Mouse (Mus musculus): Measurements from ENCODE around the gene Ttc27. TPM values are rescaled to one million over a fixed set of nuclear protein-coding genes. Genes with fewer than 3 reads are reported as not detected.

Gene Ttc27
- polyA plus RNA-seq, 2 experiments, result 8.3 to 13.5 TPM

DNA sequence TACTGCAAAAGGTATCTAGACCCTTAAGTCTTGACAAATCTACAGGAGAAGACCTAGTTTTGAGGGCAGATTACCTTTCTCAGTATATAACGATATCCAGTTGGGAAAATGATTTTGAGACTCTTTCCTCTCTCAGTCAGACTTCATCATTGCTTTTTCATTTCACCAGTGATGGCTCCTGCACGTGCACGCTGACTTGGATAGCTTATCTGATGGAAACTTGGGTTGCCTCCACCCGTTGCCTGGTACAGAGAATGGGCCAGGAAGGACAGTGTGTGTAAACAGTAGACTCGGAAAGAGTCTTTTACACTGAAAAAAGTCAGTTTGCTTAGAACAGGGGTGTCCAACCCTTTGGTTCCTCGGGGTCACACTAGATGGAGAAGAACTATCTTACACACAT, 82.3 kb downstream of the Ttc27 start:
- Histone ChIP-seq H3K9me3 (ENCODE audit: control insufficient read depth, low read length) (no peaks in the 10 kb centered on the region), H3K4me2 (ENCODE audit: low read depth) (no peak overlapping the region), H3K36me3 (replicated peaks; ENCODE audit: control insufficient read depth, insufficient read depth, low read depth) (no peaks in the 10 kb centered on the region), H3K9ac (replicated peaks) (no peak overlapping the region), H3K27ac (no peak overlapping the region), H3K27me3 (ENCODE audit: control insufficient read depth, insufficient read depth, low read length) (no peaks in the 10 kb centered on the region), H3K4me1 (replicated peaks; ENCODE audit: control insufficient read depth in 2 of 2, insufficient read depth in 2 of 2, low read length in 1 of 2) (no peaks in the 10 kb centered on the region), H3K4me3 (ENCODE audit: insufficient read depth in 1 of 2, low read depth in 2 of 2, low read length in 2 of 2) (no peak overlapping the region)
- ATAC-seq (ENCODE audit: insufficient read depth) (no peak), DNase-seq (ENCODE audit: low read depth in 3 of 3, low spot score in 3 of 3) (no peak)
- TF ChIP-seq EP300 (IDR thresholded peaks at IDR 0.05; ENCODE audit: low read depth) (no peak), CTCF (IDR thresholded peaks at IDR 0.05; ENCODE audit: low read depth) (no peak)
- WGBS (ENCODE audit: insufficient replicate concordance), result 46% methylated on average over 6 of the region's 6 CpGs

DNA sequence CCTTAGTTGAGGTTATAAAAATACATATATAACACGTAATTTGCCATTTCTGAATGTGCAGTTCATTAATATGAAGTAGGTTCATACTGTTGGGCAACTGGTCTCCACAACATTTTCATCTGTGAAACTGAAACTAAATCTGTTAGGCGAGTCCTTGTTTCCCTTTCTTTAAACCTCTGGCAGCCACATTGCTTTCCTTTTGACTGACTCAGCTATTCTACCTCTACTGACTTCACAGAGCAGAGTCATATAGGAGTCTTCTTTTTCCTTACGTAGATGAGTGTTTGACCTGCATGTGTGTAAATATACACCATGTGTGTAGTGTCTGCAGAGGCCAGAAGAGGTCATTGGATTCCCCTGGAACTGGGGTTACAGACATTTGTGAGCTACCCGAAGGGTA, 85.2 kb downstream of the Ttc27 start:
- no peak for ATAC-seq (ENCODE audit: insufficient read depth)
- Histone ChIP-seq H3K27me3 (ENCODE audit: control insufficient read depth, insufficient read depth, low read length) (no peaks in the 10 kb centered on the region), H3K27ac (no peak overlapping the region), H3K4me2 (ENCODE audit: low read depth) (no peak overlapping the region), H3K36me3 (replicated peaks; ENCODE audit: control insufficient read depth, insufficient read depth, low read depth) (no peaks in the 10 kb centered on the region; the same call in 1 of the 2 replicates), H3K4me3 (ENCODE audit: insufficient read depth in 1 of 2, low read depth in 2 of 2, low read length in 2 of 2) (no peak overlapping the region), H3K9me3 (ENCODE audit: control insufficient read depth, low read length) (no peaks in the 10 kb centered on the region), H3K4me1 (replicated peaks; ENCODE audit: control insufficient read depth in 2 of 2, insufficient read depth in 2 of 2, low read length in 1 of 2) (peaks cover 0 to 5% of the 10 kb centered on the region in 2 experiments; a peak in 1 of 4 replicates), H3K9ac (replicated peaks) (no peak overlapping the region)
- no peak for DNase-seq (ENCODE audit: low read depth in 3 of 3, low spot score in 3 of 3)
- TF ChIP-seq EP300 (IDR thresholded peaks at IDR 0.05; ENCODE audit: low read depth) (no peak), CTCF (IDR thresholded peaks at IDR 0.05; ENCODE audit: low read depth) (no peak)
- WGBS (ENCODE audit: insufficient replicate concordance), result 67% methylated on average over 4 of the region's 4 CpGs

DNA sequence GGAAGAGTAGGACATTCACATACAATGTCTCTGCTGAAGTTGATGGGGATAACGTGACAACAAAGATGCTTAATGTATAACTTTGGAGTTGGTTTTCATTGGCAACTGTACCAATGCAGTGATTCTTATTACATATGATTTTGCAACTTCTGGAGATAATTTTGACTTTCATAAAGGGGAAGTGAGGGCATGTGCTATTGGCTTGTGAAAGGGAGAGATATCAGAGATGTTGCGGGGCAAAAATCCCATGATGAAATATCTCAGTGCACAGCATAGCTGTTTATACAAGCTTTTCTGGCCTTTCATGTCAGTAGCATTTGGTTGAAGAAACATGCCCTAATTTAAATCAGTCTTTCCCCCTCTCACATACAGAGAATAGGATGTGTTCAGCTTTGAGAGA, 86.3 kb downstream of the Ttc27 start:
- H3K4me1 ChIP-seq (replicated peaks; ENCODE audit: control insufficient read depth in 2 of 2, insufficient read depth in 2 of 2, low read length in 1 of 2), result peaks cover 0 to 10% of the 10 kb centered on the region in 2 experiments; a peak in 2 of 4 replicates
- H3K4me2 ChIP-seq (ENCODE audit: low read depth), result no peak overlapping the region
- no peaks in the 10 kb centered on the region for H3K9me3 ChIP-seq (ENCODE audit: control insufficient read depth, low read length)
- no peak overlapping the region for H3K9ac ChIP-seq (replicated peaks)
- H3K27ac ChIP-seq, result no peak overlapping the region
- no peak overlapping the region for H3K4me3 ChIP-seq (ENCODE audit: insufficient read depth in 1 of 2, low read depth in 2 of 2, low read length in 2 of 2)
- no peak for ATAC-seq (ENCODE audit: insufficient read depth)
- DNase-seq (ENCODE audit: low read depth in 3 of 3, low spot score in 3 of 3), result no peak
- H3K36me3 ChIP-seq (replicated peaks; ENCODE audit: control insufficient read depth, insufficient read depth, low read depth), result no peaks in the 10 kb centered on the region; the same call in 1 of the 2 replicates
- H3K27me3 ChIP-seq (ENCODE audit: control insufficient read depth, insufficient read depth, low read length), result no peaks in the 10 kb centered on the region
- no peak for TF ChIP-seq CTCF (IDR thresholded peaks at IDR 0.05; ENCODE audit: low read depth)
- no peak for TF ChIP-seq EP300 (IDR thresholded peaks at IDR 0.05; ENCODE audit: low read depth)
- 84% methylated on average over 2 of the region's 2 CpGs for WGBS (ENCODE audit: insufficient replicate concordance)

DNA sequence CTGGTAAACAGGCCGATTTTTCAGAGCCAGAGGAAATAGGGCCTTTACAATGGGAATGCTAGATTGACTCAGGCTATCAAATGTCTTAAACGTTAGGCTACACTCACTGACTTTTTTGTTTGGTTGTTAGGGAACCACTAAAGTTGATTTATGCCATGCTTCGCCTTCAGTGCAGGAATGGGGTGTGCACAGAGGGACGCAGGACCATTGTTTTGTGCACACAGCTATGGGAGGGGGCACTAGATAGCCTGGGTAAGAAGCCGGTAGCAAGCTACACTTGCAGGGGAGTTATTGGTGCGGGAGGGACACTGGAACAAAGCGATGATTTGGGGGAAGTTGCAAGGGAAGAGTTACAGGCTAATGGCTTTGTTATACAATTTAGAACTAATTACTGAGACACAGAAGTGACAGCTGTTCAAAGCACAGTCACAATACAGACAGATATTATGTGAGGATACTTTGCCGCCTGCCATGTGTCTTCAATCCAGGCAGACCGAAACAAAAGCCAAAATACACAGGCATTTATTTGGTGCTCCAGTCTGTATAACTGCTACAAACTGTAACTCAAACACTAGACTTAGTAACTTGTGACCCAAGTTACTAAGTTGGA, 86.9 kb downstream of the Ttc27 start:
- TF ChIP-seq CTCF (IDR thresholded peaks at IDR 0.05; ENCODE audit: low read depth), result no peak
- TF ChIP-seq EP300 (IDR thresholded peaks at IDR 0.05; ENCODE audit: low read depth), result no peak

DNA sequence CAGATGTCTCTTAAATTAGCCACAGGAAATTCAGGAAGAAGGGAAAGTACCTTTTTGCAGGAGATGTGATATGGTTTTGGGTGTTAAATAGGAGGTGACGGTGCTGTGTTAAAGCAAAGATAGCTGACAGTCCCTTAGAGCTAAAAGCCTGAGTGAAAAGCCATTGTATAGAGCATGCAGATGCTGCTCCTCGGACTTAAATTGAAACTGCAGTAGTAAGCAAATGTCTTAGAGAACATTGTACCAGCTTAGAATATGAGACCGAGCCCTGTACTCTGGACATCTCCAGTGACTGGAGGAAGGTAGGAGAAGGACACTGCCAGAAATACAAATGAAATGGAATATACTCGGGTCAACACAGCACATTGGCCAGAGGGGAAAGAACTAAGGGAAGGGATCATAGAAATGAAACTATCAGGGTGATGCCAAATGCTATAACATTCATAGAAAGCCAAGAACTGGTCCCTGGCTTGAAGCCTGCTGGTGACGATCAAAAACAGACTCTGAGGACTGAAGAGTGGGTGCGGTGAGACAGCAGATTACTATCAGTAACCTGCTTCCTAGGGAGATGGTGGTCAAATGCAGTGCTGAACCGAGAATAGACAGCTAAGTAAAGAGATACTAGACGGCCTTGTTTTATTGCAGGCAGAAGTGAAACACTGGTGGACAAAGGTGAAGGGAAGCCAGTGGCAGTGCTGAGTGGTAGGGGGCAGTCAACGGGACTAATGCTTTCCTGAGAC, 90.1 kb downstream of the Ttc27 start:
- TF ChIP-seq EP300 (IDR thresholded peaks at IDR 0.05; ENCODE audit: low read depth) (no peak), CTCF (IDR thresholded peaks at IDR 0.05; ENCODE audit: low read depth) (no peak)
- Histone ChIP-seq H3K4me2 (ENCODE audit: low read depth) (no peak overlapping the region), H3K9me3 (ENCODE audit: control insufficient read depth, low read length) (no peaks in the 10 kb centered on the region), H3K27me3 (ENCODE audit: control insufficient read depth, insufficient read depth, low read length) (no peaks in the 10 kb centered on the region), H3K36me3 (replicated peaks; ENCODE audit: control insufficient read depth, insufficient read depth, low read depth) (no peaks in the 10 kb centered on the region; the same call in 1 of the 2 replicates), H3K27ac (no peak overlapping the region), H3K9ac (replicated peaks) (no peak overlapping the region), H3K4me3 (ENCODE audit: insufficient read depth in 1 of 2, low read depth in 2 of 2, low read length in 2 of 2) (no peak overlapping the region), H3K4me1 (replicated peaks; ENCODE audit: control insufficient read depth in 2 of 2, insufficient read depth in 2 of 2, low read length in 1 of 2) (peaks cover 0 to 10% of the 10 kb centered on the region in 2 experiments; a peak in 2 of 4 replicates)
- no peak for DNase-seq (ENCODE audit: low read depth in 3 of 3, low spot score in 3 of 3)
- ATAC-seq (ENCODE audit: insufficient read depth), result no peak
- 34% methylated on average over 9 of the region's 9 CpGs for WGBS (ENCODE audit: insufficient replicate concordance)

More for the DNA sequence above, 86.9 kb downstream of the Ttc27 start:
- peaks cover 0 to 10% of the 10 kb centered on the region in 2 experiments; a peak in 2 of 4 replicates for H3K4me1 ChIP-seq (replicated peaks; ENCODE audit: control insufficient read depth in 2 of 2, insufficient read depth in 2 of 2, low read length in 1 of 2)
- no peaks in the 10 kb centered on the region for H3K27me3 ChIP-seq (ENCODE audit: control insufficient read depth, insufficient read depth, low read length)
- no peaks in the 10 kb centered on the region for H3K9me3 ChIP-seq (ENCODE audit: control insufficient read depth, low read length)
- H3K27ac ChIP-seq, result no peak overlapping the region
- no peak overlapping the region for H3K9ac ChIP-seq (replicated peaks)
- no peak overlapping the region for H3K4me2 ChIP-seq (ENCODE audit: low read depth)
- H3K4me3 ChIP-seq (ENCODE audit: insufficient read depth in 1 of 2, low read depth in 2 of 2, low read length in 2 of 2), result no peak overlapping the region
- no peaks in the 10 kb centered on the region; the same call in 1 of the 2 replicates for H3K36me3 ChIP-seq (replicated peaks; ENCODE audit: control insufficient read depth, insufficient read depth, low read depth)
- WGBS (ENCODE audit: insufficient replicate concordance), result 75% methylated on average over 9 of the region's 9 CpGs
- ATAC-seq (ENCODE audit: insufficient read depth) (no peak), DNase-seq (ENCODE audit: low read depth in 3 of 3, low spot score in 3 of 3) (no peak)

Data from liver, embryonic 14.5 days (tissue).